Mouse (Mus musculus) spleen, postnatal 14 days (tissue): Measurements from ENCODE around the gene Myo15b.

ENCODE experiments used
- DNase-seq, 2 experiments: peaks; one replicate each; pipeline ENCODE4 v3.0.0; 2021 to 2022; ENCODE audit warnings: low spot score in 2 of 2

The Myo15b gene

GRCm38 (mm10) chr11:115941980-115942379 lies 83.8 kb downstream of the Myo15b start:
- no peak for DNase-seq
